Mouse (Mus musculus): ENCODE measurements around the gene Meis2.
A peak's percentile ranks its signal among the peaks of the same experiment; 100 is the strongest.

Gene Meis2

DNA sequence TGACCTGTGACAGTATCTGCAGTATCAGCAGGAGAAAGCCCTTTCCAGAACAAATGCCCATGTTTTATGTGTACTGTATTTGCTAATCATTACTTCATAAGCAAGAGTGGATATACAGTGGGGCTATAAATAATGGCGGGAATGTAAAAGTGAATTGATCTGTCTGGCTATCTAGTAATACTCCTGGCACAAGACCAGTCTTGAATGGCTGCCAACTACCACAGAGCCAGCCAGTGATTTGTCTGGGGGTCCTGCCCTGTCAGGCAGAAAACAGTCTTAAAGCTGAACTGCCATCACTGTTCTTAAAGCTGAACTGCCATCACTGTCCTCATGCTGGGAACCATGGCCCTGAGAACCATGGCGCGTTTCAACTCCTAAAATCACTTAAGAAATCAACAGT, 169.9 kb downstream of the Meis2 start:
- DNase-seq (ENCODE audit: low read depth), result peak; percentile 51

DNA sequence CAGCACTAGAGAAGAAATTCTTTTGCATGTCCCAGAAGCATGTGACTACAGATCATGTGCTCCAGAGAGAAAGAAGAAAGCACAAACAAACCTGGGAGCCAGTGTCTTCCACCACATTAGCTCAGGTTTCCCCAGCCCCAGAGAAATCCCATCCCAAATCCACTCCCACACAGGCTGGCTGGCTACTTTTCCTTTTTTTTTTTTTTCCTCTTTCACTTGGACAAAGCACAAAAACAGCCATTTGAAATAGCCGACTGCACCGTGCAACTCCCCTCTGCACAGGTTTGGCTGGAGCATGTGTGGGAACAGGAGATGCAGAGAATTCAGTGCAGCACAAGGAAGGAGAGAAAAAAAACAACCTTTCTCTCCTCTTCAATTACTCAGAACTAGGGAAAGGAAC, 170.4 kb downstream of the Meis2 start:
- peak; percentile 7 for DNase-seq (ENCODE audit: low read depth)

DNA sequence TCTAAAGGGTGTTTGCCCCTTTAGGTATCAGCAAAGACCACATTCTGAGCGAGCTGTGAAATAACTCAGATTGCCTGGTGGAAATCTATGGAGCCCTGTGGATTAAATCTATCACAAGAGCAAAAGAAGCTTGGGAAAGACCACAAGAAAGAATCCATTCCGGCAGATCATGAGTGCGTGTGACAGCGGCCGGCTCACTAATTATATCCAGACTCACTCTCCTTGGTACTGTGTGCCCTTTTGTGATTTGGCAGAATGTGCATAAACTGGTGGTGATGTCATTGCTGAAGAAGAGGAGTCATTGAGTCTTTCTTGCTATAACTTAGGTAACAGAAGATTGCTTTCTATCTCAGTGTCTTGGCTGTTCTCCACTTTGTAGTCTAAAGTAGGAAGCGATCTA, 172.5 kb downstream of the Meis2 start:
- DNase-seq (ENCODE audit: low read depth), result peak; percentile 20

DNA sequence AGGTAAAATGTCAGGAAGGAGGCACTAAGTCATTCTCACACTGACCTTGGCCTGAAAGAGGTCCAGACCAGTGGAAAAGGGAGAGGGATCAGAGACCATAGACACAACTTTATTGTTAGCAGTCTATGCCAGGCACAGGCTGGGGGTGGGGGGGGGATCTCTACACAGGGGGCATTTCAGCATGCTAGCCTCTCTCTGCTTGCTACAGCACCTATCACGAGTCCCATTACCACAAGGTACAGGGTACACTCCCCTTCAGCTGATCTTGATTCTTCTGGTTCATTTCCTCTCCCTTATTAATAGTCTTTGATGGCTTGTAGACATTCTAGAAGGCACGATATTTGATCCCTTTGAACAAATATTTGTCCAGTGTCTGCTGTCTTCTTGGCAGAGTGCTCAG, 174.9 kb downstream of the Meis2 start:
- DNase-seq (ENCODE audit: low read depth), result no peak

DNA sequence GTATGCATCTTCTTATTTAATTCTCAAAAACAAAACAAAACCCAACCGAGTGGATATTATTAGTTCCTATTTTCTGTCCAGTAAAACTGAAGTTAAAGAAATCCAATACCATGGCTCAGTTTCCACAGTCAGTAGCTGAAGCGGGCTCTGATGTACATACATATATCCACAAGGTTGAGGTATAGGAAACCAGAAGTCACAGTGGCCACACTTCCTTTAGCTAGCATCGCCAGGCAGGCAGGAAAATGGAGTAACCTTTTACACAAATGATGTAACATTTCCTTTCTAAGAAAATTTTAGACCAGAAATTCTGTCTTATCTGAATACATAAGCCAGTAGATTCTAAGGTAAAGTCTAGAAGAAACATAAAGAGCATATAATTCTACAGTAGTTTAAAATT, 175.6 kb downstream of the Meis2 start:
- DNase-seq (ENCODE audit: low read depth), result no peak

DNA sequence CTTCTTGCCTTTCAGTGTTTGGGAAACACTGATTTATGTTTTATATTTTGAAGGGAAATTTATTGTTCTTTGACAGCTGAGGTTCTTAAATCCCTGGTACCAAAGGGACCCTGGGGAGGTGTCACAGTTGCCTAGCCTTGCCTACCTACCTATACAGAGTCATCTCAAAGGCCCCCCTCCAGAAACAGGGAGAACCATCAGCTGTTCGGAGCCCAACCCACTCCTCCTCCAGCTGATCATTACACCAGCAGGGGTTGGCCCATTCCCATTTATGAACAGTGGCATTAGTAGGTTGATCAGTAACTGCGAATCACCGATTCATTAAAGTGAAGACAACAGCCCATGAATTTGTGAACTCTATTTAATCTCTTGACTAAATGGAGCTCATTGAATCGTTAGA, 176.4 kb downstream of the Meis2 start:
- no peak for DNase-seq (ENCODE audit: low read depth)

DNA sequence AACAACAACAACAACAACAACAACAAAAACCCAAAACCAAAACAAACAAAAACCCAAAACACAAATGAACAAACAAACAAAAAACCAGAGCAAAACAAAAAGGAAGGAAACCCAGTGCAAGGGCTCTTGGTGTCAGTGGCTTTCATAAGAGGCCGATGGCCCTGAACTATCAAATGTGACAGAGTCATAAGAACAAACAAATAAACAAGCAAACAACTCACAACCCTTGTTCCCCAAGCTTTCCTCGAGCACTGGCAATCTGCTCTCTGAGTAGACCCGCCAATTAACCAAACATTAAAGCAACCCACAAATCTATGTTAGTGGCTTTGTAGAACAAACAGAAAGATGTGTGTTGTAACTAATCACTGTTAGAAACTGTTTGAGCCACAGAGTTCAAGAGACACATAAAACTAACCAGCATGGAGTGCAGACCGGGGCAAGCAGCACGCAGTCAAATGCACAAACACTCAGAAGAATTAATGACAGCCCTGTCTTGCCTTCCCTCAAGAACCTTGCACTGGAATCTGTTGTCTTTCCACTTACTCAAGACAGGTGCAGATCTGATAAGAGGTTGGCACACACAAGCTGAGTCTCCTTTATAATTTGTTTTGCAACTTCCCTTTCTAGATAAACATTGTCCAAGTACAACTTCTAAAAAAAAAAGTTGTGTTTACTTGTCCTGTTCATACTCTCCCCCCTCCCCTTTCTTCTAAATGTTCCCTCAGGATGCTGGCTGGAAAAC, 177.1 kb downstream of the Meis2 start:
- DNase-seq (ENCODE audit: low read depth), result no peak

DNA sequence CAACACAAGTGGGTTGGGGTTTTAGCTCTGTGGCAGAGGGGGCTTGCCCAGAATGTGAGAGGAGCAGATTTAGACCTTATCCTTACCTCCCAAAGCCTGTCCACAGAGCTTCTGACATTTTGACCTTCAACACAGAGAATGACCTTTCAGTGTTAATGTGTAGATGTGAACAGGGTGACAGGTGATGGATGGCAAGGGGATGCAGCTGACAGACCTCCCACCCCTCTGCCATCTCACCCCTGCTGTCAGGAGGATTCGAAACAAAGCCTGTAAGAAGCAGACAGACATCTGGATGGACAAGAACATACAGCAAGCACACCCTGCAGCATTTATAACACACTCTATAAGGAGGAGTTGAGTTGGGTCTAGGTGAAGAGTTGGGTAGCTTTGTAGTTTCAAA, 178.0 kb downstream of the Meis2 start:
- no peak for DNase-seq (ENCODE audit: low read depth)

DNA sequence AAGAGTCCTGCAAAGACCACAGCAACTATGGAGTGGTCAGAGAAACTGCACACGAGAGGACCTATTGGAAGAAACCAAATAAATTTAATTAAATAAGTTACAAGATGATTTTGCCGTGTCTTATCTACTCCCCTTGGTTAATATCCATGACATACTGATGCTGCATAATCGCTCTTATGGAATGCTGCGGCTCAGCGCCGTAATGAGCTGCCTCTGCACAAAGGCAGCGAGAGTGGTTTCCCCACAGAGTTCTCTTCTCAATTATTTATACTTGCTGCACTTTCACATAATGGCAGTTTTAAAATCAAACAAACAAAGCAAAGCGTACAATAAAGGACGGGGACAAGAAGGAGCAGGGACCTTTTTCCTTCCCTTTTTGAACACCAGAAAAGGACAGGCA, 181.5 kb downstream of the Meis2 start:
- no peak for DNase-seq (ENCODE audit: low read depth)

DNA sequence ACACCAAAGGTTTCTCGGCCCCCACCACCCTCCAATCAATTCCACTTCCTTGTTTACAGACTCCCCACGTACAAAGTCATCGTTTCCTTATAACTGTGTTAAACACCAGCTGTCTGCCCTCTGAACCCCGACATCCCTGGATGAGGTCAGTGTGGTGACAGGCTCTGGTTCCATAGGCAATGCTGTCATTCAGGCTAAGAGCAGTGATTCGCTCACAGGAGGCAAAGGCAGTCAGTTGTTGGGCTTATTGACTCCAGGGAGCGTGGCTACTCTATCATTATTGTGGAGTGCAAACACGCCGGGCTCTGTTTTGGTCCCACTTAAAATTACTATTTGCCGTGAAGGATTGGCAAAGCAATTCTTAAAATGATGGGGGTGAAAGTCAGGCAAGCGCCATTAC, 182.1 kb downstream of the Meis2 start:
- no peak for DNase-seq (ENCODE audit: low read depth)

DNA sequence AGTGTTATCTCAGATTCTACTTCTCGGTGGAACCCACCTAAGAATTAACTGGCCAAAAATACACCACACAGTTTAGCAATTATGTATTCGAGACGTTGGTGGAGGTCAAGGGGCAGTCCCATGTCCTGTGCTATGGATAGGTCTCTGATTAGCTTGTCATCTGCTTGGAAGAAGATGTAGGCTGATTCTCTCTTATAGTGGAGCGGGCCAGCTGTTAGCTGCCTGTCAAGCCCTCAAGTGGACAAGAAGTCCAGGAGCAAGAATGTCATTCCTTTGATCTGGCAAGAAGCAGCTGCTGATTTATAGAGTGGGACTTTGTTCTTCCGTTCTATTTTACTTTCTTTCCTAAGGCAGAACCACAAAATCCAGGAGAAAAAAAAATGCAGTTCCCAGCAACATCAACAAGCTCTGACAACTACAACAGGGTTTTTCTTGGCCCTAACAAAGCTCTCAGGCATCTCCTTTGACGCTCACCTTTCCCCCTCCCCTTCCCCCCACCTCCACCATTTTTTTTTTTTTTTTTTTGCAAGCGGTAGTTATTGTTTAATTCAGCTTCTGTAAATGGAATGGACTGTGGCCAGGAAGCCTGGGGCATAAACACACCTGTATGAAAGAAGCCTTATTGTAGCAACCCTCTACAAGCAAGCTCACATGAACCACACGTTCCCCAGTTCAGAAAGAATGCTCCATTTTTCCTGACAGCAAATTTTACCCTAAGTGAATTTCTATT, 189.7 kb downstream of the Meis2 start:
- no peak for DNase-seq (ENCODE audit: low read depth)

DNA sequence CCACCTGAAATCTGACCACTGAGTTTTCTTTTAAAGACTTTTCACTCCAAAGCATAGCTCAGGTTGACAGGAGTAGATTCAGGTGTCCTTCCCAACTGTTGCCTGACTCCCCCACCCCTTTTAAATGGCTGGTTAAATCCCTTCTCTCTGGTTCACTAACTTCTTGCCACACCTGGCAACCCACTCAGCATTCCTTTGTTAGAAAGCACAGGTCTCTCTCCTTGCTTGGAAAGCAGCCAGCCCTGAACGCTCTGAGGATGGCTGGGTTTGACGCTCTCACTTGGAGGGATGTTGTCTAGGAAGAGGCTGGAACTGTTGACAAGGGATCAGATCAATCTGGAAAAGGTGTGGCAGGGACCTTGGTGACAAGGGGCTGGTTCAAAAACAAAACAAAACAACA, 192.8 kb downstream of the Meis2 start:
- DNase-seq (ENCODE audit: low read depth), result no peak

DNA sequence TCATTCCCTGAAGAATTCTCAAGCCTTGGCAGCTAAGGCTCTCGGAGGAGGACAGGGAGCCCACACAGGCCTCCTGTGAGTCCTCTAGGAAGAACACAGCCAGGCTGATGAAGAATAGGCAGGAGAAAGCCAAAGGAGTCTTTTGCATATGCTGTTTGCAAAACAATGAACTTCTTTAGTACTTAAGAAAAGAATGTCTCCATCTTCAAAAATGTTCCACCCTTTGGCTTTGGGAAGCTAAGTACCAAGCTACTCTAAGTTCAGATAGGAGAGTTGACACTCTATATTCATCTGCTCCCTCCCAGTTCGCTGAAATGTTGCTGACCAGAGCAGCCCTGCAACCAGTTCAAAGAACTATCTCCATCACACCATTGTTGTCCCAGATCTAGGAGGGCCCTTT, 195.7 kb downstream of the Meis2 start:
- DNase-seq (ENCODE audit: low read depth), result no peak

DNA sequence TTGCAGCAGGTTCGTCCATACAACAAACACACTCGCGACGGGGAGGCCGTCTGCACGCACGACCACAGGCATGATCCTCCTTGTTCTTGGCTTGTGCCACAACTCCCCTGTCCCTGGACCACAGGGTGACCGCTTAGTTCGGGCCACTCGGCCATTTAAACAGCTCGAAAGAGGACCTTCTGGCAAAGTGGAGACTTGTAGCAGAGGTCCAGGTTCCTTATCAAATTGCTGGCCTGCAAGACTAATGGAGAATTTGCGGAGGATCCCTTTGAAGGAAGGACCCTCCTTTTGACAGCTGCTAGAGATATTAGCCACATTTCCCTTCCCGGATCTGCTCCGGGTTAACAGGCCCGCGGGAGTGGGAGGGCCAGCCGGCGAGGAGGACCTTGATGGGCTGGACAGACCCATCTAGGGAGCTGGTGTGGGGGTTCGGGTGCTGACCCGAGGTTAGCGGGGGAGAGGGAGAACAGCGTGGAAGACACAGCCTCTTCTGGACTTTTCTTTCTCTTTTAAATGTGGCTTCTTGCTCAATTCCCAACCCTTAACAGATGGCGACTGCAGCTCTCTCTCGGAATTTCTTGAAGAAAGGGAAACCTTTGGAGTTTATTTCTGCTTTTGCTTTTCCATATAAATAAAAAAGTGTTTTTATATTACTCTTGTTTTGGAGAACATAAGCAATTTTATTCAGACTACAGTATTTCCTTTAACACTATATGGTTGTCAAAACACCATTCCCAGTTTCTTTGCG, 204.9 kb downstream of the Meis2 start:
- DNase-seq (ENCODE audit: low read depth), result no peak

DNA sequence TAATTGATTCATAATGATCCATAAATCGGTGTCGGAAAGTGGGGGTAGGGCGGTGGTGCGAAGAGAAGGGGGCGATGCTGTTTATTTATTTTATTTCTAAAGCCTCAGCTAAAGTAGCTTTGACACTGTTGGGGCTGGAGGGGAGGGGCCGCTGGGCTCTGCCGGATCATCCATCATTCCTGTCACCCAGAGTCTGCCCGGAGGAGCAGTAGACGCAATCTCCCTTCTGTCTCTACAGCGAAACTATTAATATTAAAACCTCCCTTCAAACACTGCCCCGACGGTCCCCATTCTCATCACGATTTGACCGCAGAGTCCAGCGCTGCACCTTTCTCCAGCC, 205.5 kb downstream of the Meis2 start:
- no peak for DNase-seq (ENCODE audit: low read depth)

DNA sequence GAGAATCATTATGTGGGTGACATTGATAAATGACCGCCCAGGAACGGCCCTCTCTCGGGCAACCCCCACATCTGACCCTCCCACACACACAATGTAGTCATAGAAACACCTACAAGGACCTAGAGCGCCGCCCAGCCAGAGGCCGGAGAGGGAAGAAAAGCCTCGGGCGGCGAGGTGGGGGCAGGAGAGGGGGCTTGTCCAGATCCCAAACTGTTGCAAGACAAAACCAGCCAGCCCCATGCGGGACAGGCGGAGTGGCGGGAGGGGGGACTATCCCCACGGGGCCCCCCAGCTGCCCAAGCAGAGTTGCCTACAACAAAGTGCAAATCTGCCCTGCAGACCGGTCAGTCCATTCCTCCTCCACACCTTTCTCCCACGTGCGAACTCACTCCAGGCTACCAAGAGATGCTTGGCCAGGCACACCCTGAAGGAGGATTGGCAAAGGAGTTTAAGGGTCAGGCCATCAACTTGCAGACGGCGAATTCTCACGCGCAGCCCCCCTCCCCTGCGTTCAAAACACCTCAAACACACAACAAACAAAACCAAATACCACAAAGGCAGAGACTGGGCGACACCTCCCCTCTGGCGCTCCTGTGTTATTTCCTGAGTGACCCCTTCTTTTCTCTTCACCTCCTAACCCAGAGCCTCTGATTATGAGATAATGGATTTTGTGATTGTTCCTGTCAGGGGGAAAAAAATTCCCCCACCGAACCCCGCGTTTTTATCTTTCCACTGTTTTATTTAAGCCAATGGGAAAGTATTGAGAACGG, 206.1 kb downstream of the Meis2 start:
- no peak for DNase-seq (ENCODE audit: low read depth)

DNA sequence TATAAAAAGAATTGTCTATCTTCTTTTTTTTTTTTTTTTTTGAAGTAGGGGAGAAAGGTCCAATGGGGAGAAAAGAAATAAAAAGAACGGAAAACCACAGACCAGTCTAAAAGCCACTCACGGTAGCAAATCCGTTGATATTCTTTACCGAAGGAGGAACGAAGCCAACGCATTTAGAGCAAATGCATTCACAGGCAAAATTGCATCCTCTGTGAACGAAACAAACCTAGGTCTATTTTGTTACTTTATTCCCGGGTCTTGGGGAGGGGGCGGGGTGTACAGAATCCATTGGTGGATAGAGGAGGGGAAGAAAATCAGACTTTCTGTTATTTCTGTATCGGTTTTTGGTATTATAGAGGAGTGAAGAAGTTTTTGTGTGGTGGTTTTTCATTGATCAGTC, 206.7 kb downstream of the Meis2 start:
- DNase-seq (ENCODE audit: low read depth), result no peak

DNA sequence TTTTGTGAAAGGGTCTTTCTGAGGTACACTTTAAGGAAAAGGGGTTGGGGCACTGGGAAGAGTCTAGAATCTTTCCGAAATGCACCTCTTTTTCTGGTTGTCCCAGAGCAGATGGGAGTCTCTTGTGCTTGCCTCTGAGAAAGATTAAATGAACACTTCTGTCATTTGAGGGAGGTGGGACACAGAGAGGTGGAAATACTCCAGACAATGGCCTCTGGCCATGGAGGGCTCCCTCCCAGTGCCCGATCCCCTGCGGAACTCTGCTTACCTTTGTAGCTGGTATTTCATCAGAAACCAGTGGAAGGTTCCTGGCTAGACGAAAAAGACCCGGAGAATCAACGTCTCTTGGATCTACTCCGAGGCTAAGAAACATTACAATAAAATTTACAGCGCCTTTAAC, 207.4 kb downstream of the Meis2 start:
- DNase-seq (ENCODE audit: low read depth), result no peak

DNA sequence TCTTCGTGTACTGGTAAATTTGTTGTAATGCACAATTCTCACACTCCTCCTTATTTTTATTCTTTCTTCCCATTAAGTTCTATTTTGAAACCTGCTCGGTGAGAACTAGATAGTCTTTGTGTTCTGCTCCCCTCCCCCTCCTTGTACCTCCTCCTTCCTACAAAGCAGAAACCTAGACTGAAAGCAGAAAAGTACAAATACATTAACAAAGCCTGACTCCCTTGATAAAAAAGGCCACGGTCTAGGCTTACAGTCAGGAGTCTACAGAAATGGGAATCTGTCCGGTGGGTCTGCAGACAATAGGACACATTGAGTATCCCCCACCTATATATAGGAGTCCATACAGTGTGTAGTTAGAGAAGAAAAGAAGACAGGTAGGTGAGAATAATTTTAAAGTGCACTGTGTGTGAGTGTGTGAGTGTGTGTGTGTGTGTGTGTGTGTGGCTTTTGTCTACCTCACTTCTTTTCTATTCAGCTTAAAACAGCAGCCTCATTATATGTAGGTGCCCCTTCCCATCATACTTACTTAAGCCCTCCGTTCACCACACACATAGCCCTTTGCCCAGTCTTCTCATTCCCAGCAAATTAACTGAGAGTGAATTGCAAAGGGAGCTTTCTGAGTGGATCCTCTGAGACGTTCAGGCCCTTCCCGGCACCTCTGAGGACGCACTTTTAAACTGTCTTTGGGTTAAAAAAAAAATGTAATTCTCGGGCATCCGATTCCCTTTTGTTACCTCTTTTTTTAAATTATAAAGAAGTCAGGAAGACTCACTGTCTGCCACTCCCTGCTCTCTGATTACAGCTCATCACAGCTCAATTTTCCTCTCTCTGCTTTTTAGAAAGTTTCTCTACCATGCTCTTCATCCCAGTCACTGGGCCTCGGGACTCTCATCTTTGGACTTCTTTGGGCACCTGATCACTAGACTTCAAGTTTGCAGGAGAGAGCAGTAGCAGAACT, 208.2 kb downstream of the Meis2 start:
- DNase-seq (ENCODE audit: low read depth), result no peak

DNA sequence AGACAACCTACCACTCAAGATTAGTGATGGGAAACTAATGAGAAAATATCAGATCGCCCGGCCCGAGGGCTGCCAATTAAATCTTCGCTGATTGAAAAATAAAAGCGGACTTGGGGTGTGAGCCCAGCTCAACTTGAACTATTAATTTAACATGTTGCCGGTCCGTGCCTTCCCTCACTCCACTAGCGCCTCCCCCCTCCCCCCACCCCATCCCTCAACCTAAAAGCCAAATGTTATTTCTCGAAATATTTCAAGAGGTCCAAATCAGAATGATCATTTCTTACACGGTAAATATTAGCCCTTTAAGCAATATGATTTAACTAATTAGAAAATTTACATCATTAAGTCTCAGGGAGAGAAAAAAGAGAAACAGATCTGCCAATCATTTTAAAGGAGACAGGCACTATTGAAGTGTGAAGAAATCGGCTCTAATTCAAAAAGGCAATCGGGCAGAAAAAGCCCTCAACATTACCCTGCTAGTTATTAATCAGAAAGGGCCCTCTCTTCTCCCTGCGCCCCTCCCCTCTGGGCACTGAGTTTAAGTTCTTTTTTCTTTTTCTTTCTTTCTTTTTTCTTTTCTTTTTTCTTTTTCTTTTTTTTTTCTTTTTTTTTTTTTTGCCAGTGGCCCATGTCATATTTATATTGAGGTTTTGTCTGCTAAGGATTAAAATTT, 209.1 kb downstream of the Meis2 start:
- DNase-seq (ENCODE audit: low read depth), result no peak

Data from NIH3T3 (cell line).